Mouse (Mus musculus) naive thymus-derived CD4-positive, alpha-beta T cell, adult 2 months (primary cell): ENCODE results near the gene Pdzrn4.

ENCODE experiments used
- DNase-seq: peaks from one replicate; pipeline ENCODE4 v3.0.0-alpha.2; 2011; ENCODE audit warnings: low read depth

The Pdzrn4 gene

GRCm38 (mm10) chr15:92739887-92740286 lies 343.2 kb downstream of the Pdzrn4 start:
- DNase-seq = no peak

DNA sequence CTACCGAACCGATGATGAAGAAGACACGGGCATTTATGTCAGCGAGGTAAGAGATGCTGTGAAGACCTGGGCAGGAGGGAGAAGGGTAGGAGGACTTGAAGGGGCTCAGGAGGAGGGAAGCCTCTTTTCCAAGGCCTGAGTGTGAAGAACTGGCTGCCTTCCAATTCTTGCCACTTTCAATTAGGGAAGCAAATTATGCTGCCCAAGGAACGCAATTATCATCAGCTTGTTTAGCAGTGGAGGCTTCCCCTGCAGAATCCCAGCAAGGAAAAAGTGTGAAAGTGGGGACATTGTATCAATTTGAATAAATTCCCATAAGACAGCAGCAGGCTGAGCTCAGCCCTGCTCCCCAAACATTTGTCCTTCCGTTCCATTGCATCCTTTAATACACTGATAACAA lies 346.9 kb downstream of the Pdzrn4 start:
- DNase-seq = no peak

- DNase-seq = no peak
Measured at GRCm38 (mm10) chr15:92746081-92746480, 349.4 kb downstream of the Pdzrn4 start.

GRCm38 (mm10) chr15:92752167-92752566 lies 355.5 kb downstream of the Pdzrn4 start:
- no peak for DNase-seq

- DNase-seq = no peak
Measured at GRCm38 (mm10) chr15:92752578-92752977, 355.9 kb downstream of the Pdzrn4 start.

DNA sequence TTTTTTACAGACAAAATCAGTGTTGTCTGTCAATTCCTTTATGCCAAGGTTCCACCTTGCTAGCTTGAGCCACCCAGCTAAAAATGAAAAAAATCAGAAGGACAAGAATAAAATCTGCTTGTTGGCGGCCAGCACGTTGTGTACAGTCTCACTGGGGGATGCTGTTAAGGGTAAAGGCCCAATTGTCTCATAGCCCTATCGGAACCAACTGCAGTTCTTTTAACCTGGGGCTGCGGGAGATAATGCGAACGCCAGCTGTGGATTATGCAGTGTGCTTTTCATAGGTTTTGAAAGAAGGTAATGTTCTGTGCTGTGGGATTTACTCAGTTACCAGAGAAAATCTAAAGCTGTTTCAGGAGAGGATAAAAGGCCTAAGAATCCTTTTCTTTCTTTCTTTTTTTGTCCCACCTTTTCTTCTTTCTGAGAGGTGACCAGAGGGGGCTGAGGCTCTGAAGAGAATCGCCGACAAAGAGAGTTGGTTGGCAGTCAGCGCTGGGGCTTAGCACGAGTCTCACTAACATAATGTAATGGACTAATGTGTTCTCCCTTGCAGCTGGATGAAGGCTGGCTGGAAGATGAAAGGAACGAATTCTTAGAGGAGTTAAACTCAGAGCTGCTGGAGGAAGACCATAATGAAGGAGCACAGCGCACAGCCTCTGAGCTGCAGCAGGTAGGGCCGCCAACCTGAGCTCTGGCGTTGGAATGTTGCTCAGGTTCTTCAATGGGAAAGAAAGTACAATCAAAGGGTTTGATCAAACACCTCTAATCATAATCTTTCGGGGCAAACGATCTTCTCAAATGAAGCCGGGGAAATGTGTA lies 360.6 kb downstream of the Pdzrn4 start:
- no peak for DNase-seq

DNA sequence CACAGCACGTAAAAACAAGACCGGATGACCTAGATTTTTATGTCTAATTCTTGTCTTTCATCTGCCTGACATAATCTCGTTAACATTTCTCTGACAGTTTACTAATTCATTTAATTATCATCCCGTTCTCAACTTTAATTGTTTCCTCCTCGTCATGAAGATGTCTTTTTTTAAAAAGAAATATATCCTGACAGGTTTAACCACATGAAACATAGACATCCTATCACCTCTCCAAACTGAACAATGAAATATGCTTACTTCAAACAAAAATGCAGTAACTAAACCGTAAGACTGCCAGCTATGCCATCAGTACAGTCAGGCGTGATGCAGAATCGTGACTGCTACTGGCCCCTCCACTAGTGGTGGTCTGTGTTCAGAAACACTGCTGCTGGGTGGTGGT lies 362.3 kb downstream of the Pdzrn4 start:
- no peak for DNase-seq

DNA sequence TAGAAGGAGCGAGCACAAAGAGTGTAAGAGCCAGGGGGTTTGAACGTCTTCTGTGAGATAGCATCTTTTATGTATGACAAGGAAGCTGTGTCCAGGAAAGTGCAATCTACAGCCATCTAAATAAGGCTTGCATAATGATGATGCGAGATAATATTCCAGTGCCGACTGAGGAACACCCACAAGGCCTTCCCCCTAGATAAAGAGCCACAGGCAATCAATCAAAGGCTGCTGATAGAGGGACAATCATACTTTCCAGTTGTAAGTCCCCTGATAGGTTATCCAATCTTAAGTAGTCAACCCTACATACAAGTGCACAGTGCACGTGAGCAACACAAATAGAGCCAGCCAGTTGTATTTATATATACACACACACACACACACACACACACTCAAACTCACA lies 366.6 kb downstream of the Pdzrn4 start:
- DNase-seq = no peak

DNA sequence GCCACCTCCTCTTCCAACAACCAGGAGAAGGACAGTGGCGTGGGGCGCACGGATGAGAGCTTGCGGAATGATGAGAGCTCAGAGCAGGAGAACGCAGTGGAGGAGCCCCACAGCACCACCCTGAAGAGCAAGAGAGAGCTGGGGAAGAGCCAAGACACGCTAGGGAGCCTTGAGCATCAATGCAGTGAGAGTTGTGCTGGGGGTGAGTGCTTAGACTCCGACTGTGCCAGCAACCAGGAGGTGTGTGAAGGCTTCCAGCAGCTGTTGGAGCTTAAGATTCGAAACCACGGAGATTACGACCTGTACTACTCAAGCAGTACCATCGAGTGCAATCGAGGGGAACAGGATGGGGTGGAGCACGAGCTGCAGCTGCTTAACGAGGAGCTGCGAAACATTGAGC lies 372.9 kb downstream of the Pdzrn4 start:
- DNase-seq = no peak

DNA sequence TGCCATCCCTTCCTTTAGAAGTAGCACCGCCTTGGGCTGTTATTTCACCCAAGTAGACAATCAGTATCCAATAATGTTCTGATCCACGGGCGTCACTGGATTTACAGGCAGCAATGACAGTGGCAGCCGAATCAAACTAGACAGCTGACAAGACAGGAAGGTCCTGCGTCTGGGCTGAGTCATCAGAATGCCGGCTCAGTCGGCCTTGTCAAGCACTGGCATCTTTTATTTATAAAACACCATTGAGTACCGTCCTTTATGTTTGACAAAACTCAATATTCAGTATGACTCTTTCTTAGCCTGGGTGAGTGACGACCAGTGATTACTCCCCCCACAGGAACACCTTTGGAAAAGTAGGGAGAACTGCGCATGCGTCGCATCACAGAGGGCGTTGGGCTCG lies 391.4 kb downstream of the Pdzrn4 start:
- no peak for DNase-seq

GRCm38 (mm10) chr15:92794275-92794674 lies 397.6 kb downstream of the Pdzrn4 start:
- DNase-seq = no peak

DNA sequence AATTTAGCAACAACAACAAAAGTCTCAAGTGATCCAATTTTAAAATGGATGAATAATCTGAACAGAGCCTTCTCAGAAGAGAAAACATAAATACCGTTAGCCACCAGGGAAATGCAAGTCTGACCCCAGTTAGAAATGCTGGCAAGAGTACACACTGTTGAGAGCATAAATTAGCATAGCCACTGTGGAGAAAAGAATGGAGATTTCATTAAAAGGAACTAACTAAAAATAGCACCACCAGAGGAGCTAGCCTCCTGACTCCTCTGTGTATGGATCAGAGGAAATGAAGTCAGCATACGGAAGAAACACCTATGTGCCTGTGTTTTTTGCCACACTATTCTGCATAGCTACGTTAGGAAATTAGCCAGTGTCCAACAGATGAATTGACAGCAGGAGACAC lies 409.3 kb downstream of the Pdzrn4 start:
- no peak for DNase-seq

- no peak for DNase-seq
Measured at GRCm38 (mm10) chr15:92806352-92806751, 409.7 kb downstream of the Pdzrn4 start.
